ENCODE assay signal across 12 mouse cellular contexts in the genomic region with DNA sequence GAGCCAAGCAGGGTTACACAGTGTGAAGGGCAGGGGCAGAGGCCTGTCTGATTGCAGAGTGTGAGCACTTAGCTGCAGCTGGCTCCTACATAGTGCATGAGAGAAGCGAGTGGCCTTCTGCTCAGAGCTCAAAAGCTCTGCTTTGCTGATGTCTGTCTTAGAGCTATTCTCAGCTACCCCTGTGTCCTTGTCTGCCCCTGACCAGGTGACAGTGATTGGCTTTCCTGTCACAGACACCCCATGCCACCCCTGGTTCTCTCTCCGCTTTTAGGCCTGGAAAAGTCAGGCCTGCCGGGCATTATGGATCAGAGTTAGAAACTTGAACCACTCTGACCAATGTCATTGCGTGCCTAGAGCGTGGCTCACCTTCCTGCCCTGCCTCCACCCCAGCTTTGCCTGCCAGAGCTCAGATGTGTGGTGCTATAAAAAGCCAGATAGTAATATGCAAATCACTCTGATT.
DNase-seq lines count a peak whose midpoint lies in the region; ATAC-seq lines count a peak whose summit lies in the region.
"Had no signal": no experiment of that assay in that cellular context is flagged by ENCODE, and none has a peak within 500 bp of the region (broad histone marks: within the 10 kb centered on the region; RNA-seq: fewer than 3 reads in every experiment).

No protein-coding gene starts in this region.

- H3K4me2 ChIP-seq in hindbrain, embryonic 13.5 days: no peak overlapping the region
- H3K4me2 ChIP-seq in heart, embryonic 15.5 days: no peak overlapping the region
- H3K4me2 ChIP-seq in midbrain, embryonic 16.5 days (ENCODE audit: low read length): no peak overlapping the region
- H3K4me2 ChIP-seq: liver, embryonic 12.5 days had no signal

- ATAC-seq in hindbrain, embryonic 13.5 days (ENCODE audit: low FRiP score): 0 out of 2 replicates have a peak, but pooled peaks have one; percentile 24
- ATAC-seq in heart, embryonic 15.5 days (replicated peaks; ENCODE audit: insufficient number of reproducible peaks, insufficient read depth, low FRiP score, low read depth): peak; percentile 67; the same call in 1 of the 2 replicates
- no peak for ATAC-seq in midbrain, embryonic 16.5 days
- ATAC-seq: liver, embryonic 12.5 days had no signal

- H3K9me3 ChIP-seq in hindbrain, embryonic 13.5 days: no peaks in the 10 kb centered on the region
- H3K9me3 ChIP-seq in hindbrain, embryonic 10.5 days: no peaks in the 10 kb centered on the region
- H3K9me3 ChIP-seq in heart, embryonic 15.5 days (replicated peaks): no peaks in the 10 kb centered on the region
- H3K9me3 ChIP-seq in midbrain, embryonic 16.5 days (replicated peaks; ENCODE audit: control insufficient read depth, low read length, poor library complexity, severe bottlenecking): no peaks in the 10 kb centered on the region

- H3K9ac ChIP-seq in hindbrain, embryonic 13.5 days: no peak overlapping the region
- no peak overlapping the region for H3K9ac ChIP-seq in heart, embryonic 15.5 days
- no peak overlapping the region for H3K9ac ChIP-seq in midbrain, embryonic 16.5 days (ENCODE audit: low read depth, low read length)
- H3K9ac ChIP-seq: liver, embryonic 12.5 days had no signal

- peak overlapping the region; percentile 63 for H3K27ac ChIP-seq in hindbrain, embryonic 13.5 days
- H3K27ac ChIP-seq in hindbrain, embryonic 10.5 days: no peak overlapping the region
- peak overlapping the region; percentile 24 for H3K27ac ChIP-seq in heart, embryonic 15.5 days
- 0 out of 2 replicates have a peak overlapping the region, but pooled peaks have one; percentile 29 for H3K27ac ChIP-seq in midbrain, embryonic 16.5 days (ENCODE audit: low read length)
- H3K27ac ChIP-seq: liver, embryonic 12.5 days had no signal

- no peaks in the 10 kb centered on the region for H3K27me3 ChIP-seq in hindbrain, embryonic 13.5 days
- no peaks in the 10 kb centered on the region for H3K27me3 ChIP-seq in hindbrain, embryonic 10.5 days (ENCODE audit: insufficient read depth, poor library complexity, severe bottlenecking)
- H3K27me3 ChIP-seq in heart, embryonic 15.5 days: no peaks in the 10 kb centered on the region
- H3K27me3 ChIP-seq in midbrain, embryonic 16.5 days (ENCODE audit: control insufficient read depth, insufficient read depth, low read depth, low read length): no peaks in the 10 kb centered on the region
- H3K27me3 ChIP-seq: liver, embryonic 12.5 days had no signal

- intact Hi-C loops in left cerebral cortex, postnatal 25 days (cut with DNase I): loop anchor here (10.0 kb wide), 1 partner anchor 148 kb away; no protein-coding TSS in a partner anchor

- 86% methylated on average over 5 of the region's 5 CpGs for WGBS in hindbrain, embryonic 13.5 days
- 89% methylated on average over 5 of the region's 5 CpGs for WGBS in hindbrain, embryonic 10.5 days
- WGBS in heart, embryonic 15.5 days: 62% methylated on average over 5 of the region's 5 CpGs
- WGBS in midbrain, embryonic 16.5 days: 81% methylated on average over 5 of the region's 5 CpGs

- no peak overlapping the region for H3K4me3 ChIP-seq in hindbrain, embryonic 13.5 days
- H3K4me3 ChIP-seq in hindbrain, embryonic 10.5 days: no peak overlapping the region
- no peak overlapping the region for H3K4me3 ChIP-seq in heart, embryonic 15.5 days
- no peak overlapping the region for H3K4me3 ChIP-seq in midbrain, embryonic 16.5 days (ENCODE audit: low read depth, low read length)
- H3K4me3 ChIP-seq: liver, embryonic 12.5 days had no signal

- no peaks in the 10 kb centered on the region for H3K36me3 ChIP-seq in hindbrain, embryonic 13.5 days
- H3K36me3 ChIP-seq in hindbrain, embryonic 10.5 days: no peaks in the 10 kb centered on the region
- H3K36me3 ChIP-seq in heart, embryonic 15.5 days: no peaks in the 10 kb centered on the region
- no peaks in the 10 kb centered on the region for H3K36me3 ChIP-seq in midbrain, embryonic 16.5 days (ENCODE audit: control insufficient read depth, insufficient read depth, low read length)
- H3K36me3 ChIP-seq: G1E; liver, embryonic 12.5 days had no signal

- H3K4me1 ChIP-seq in hindbrain, embryonic 13.5 days (replicated peaks): peaks cover 34% of the 10 kb centered on the region
- peaks cover 28% of the 10 kb centered on the region for H3K4me1 ChIP-seq in hindbrain, embryonic 10.5 days (replicated peaks)
- peaks cover 2% of the 10 kb centered on the region; the same call in 1 of the 2 replicates for H3K4me1 ChIP-seq in heart, embryonic 15.5 days (replicated peaks)
- H3K4me1 ChIP-seq in midbrain, embryonic 16.5 days (ENCODE audit: control insufficient read depth, insufficient read depth, low read length): peaks cover 21% of the 10 kb centered on the region
- H3K4me1 ChIP-seq: liver, embryonic 12.5 days had no signal

- DNase-seq in hindbrain, embryonic 10.5 days (ENCODE audit: low spot score): no peak
- peak; percentile 68 for DNase-seq in gastrocnemius, postnatal 25 days
- DNase-seq in adrenal gland, postnatal 25 days: no peak
- no peak for DNase-seq in left cerebral cortex, postnatal 25 days (ENCODE audit: low spot score in 2 of 2)
- DNase-seq in ovary, postnatal 36 days (ENCODE audit: low spot score): no peak
- DNase-seq: cerebellum, adult 8-10 months; kidney, adult 2 months had no signal
